Mouse (Mus musculus) ES-E14 (cell line): ENCODE data around the gene Gopc.

Experiments used
- CHD2 ChIP-seq: IDR thresholded peaks from 2 replicates; pipeline ENCODE4 v1.6.1; 2014; ENCODE audit warnings: mild to moderate bottlenecking, low read depth, low read length, inconsistent platforms
- HCFC1 ChIP-seq: IDR thresholded peaks from 2 replicates; pipeline ENCODE4 v1.6.1; 2012; ENCODE audit warnings: low read length, inconsistent platforms, borderline replicate concordance; ENCODE audit not compliant: insufficient read depth

GRCm38 (mm10) chr10:52407526-52407925 lies 25.6 kb upstream of the Gopc start:
- TF ChIP-seq CHD2 (no peak), HCFC1 (no peak)
